Mouse (Mus musculus): ENCODE measurements around the gene Zkscan5. TPM values are rescaled to one million over a fixed set of nuclear protein-coding genes. Genes with fewer than 3 reads are reported as not detected.
"Not testable (repeated sequence)": the region's sequence is repeated elsewhere in the genome, so short reads cannot be mapped to it uniquely, and the experiment has no call there.

Gene Zkscan5
- polyA plus RNA-seq, 2 experiments: 2.1 to 2.9 TPM

DNA sequence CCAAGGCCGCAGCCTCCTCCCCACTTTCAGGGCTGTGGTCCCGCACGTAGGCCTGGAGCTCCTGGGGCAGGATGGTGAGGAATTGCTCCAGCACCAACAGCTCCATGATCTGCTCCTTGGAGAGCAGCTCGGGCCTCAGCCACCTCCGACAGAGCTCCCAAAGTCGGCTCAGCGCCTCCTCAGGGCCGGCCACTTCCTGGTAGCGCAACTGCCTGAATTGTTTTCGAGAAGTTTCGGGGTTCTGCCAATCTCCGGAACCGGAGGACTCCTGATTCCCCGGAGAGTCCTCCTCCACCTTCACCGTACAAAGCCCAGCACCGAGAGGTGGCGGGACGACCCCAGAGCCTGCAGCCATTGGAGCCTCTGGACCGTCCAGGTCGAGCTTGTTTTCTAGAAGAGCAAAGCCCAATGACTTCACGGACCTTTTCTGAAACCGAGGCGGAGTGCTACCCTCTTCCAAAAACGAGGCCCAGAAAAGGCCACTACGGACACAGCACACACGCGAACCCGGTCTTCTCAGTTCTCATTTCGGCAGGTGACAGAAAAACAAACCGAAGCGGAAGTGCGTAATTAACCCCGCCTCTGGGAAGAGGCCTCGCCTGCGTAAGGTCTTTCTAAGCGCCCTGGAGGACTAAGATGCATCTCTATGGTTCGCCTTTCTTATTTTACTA is 2.9 kb upstream of the Zkscan5 start, which contains the start of gene Zkscan14:
TSS of gene Zkscan14 (minus strand) at position 548 of the 671 bp plus-strand sequence.
- DNase-seq (ENCODE audit: low read depth in 3 of 3, low spot score in 3 of 3): peak; percentile 85 to 86 (median 85)
- Histone ChIP-seq H3K4me3 (ENCODE audit: insufficient read depth in 1 of 2, low read depth in 2 of 2, low read length in 2 of 2) (peak within 1 kb of the TSS; percentile 94 to 98), H3K27ac (peak within 1 kb of the TSS; percentile 75), H3K4me2 (ENCODE audit: low read depth) (peak within 1 kb of the TSS; percentile 93), H3K9me3 (ENCODE audit: control insufficient read depth, low read length) (no peaks in the 10 kb centered on the region), H3K27me3 (ENCODE audit: control insufficient read depth, insufficient read depth, low read length) (no peaks in the 10 kb centered on the region), H3K36me3 (replicated peaks; ENCODE audit: control insufficient read depth, insufficient read depth, low read depth) (no peaks in the 10 kb centered on the region), H3K9ac (replicated peaks) (peak within 1 kb of the TSS; percentile 96), H3K4me1 (replicated peaks; ENCODE audit: control insufficient read depth in 2 of 2, insufficient read depth in 2 of 2, low read length in 1 of 2) (peaks cover 11 to 18% of the 10 kb centered on the region in 2 experiments)
- 1% methylated on average over 37 of the region's 37 CpGs for WGBS (ENCODE audit: insufficient replicate concordance)
- ATAC-seq (ENCODE audit: insufficient read depth): peak; percentile 22
- TF ChIP-seq EP300 (IDR thresholded peaks at IDR 0.05; ENCODE audit: low read depth) (no peak), CTCF (IDR thresholded peaks at IDR 0.05; ENCODE audit: low read depth) (no peak)

DNA sequence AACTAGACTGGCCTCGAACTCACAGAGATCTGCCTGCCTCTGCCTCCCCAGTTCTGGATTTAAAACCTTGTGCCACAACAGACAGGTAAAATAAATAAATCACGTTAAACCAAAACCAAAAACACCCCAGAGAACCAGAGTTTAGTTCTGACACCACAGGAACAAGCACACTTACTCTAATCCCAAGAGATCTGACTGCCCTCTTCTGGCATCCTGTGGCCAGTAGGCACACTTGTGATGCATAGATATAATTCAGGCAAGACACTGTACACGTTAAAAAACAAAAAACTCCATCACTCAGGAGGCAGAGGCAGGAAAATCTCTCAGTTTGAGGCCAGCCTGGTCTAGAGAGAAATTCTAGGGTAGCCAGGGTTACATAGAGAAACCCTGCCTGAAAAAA is 1.9 kb upstream of the Zkscan5 start:
- H3K36me3 ChIP-seq (replicated peaks; ENCODE audit: control insufficient read depth, insufficient read depth, low read depth): no peaks in the 10 kb centered on the region
- ATAC-seq (ENCODE audit: insufficient read depth): no peak
- no peaks in the 10 kb centered on the region for H3K27me3 ChIP-seq (ENCODE audit: control insufficient read depth, insufficient read depth, low read length)
- H3K4me2 ChIP-seq (ENCODE audit: low read depth): 0 out of 2 replicates have a peak overlapping the region, but pooled peaks have one; percentile 93
- 39% methylated on average over 3 of the region's 3 CpGs for WGBS (ENCODE audit: insufficient replicate concordance)
- H3K27ac ChIP-seq: peak overlapping the region; percentile 16; the same call in 1 of the 2 replicates
- H3K9ac ChIP-seq (replicated peaks): no peak overlapping the region
- TF ChIP-seq EP300 (IDR thresholded peaks at IDR 0.05; ENCODE audit: low read depth): no peak
- no peak for TF ChIP-seq CTCF (IDR thresholded peaks at IDR 0.05; ENCODE audit: low read depth)
- no peak for DNase-seq (ENCODE audit: low read depth in 3 of 3, low spot score in 3 of 3)
- no peaks in the 10 kb centered on the region for H3K9me3 ChIP-seq (ENCODE audit: control insufficient read depth, low read length)
- no peak overlapping the region for H3K4me3 ChIP-seq (ENCODE audit: insufficient read depth in 1 of 2, low read depth in 2 of 2, low read length in 2 of 2)
- H3K4me1 ChIP-seq (replicated peaks; ENCODE audit: control insufficient read depth in 2 of 2, insufficient read depth in 2 of 2, low read length in 1 of 2): peaks cover 11 to 18% of the 10 kb centered on the region in 2 experiments

GRCm38 (mm10) chr5:145205041-145205440 is 679 bp downstream of the Zkscan5 start:
- Histone ChIP-seq H3K9ac (replicated peaks) (peak overlapping the region; percentile 79), H3K4me3 (ENCODE audit: insufficient read depth in 1 of 2, low read depth in 2 of 2, low read length in 2 of 2) (peak overlapping the region; percentile 60 to 81), H3K4me2 (ENCODE audit: low read depth) (peak overlapping the region; percentile 93), H3K4me1 (replicated peaks; ENCODE audit: control insufficient read depth in 2 of 2, insufficient read depth in 2 of 2, low read length in 1 of 2) (peaks cover 13 to 18% of the 10 kb centered on the region in 2 experiments), H3K36me3 (replicated peaks; ENCODE audit: control insufficient read depth, insufficient read depth, low read depth) (no peaks in the 10 kb centered on the region), H3K27me3 (ENCODE audit: control insufficient read depth, insufficient read depth, low read length) (no peaks in the 10 kb centered on the region), H3K9me3 (ENCODE audit: control insufficient read depth, low read length) (no peaks in the 10 kb centered on the region), H3K27ac (peak overlapping the region; percentile 3; the same call in 1 of the 2 replicates)
- no peak for DNase-seq (ENCODE audit: low read depth in 3 of 3, low spot score in 3 of 3)
- no peak for ATAC-seq (ENCODE audit: insufficient read depth)
- TF ChIP-seq EP300 (IDR thresholded peaks at IDR 0.05; ENCODE audit: low read depth): no peak
- TF ChIP-seq CTCF (IDR thresholded peaks at IDR 0.05; ENCODE audit: low read depth): no peak
- WGBS (ENCODE audit: insufficient replicate concordance): 13% methylated on average over 9 of the region's 9 CpGs

GRCm38 (mm10) chr5:145207385-145207784 is 3.0 kb downstream of the Zkscan5 start:
- no peaks in the 10 kb centered on the region; the same call in none of the 2 replicates for H3K36me3 ChIP-seq (replicated peaks; ENCODE audit: control insufficient read depth, insufficient read depth, low read depth)
- TF ChIP-seq CTCF (IDR thresholded peaks at IDR 0.05; ENCODE audit: low read depth) (no peak), EP300 (IDR thresholded peaks at IDR 0.05; ENCODE audit: low read depth) (no peak)
- H3K27me3 ChIP-seq (ENCODE audit: control insufficient read depth, insufficient read depth, low read length): no peaks in the 10 kb centered on the region
- ATAC-seq (ENCODE audit: insufficient read depth) (no peak), DNase-seq (ENCODE audit: low read depth in 3 of 3, low spot score in 3 of 3) (no peak)
- peaks cover 9 to 11% of the 10 kb centered on the region in 2 experiments for H3K4me1 ChIP-seq (replicated peaks; ENCODE audit: control insufficient read depth in 2 of 2, insufficient read depth in 2 of 2, low read length in 1 of 2)
- no peak overlapping the region for H3K9ac ChIP-seq (replicated peaks)
- WGBS (ENCODE audit: insufficient replicate concordance): 81% methylated on average over 6 of the region's 6 CpGs
- no peak overlapping the region for H3K4me2 ChIP-seq (ENCODE audit: low read depth)
- no peaks in the 10 kb centered on the region for H3K9me3 ChIP-seq (ENCODE audit: control insufficient read depth, low read length)
- H3K27ac ChIP-seq: no peak overlapping the region
- H3K4me3 ChIP-seq (ENCODE audit: insufficient read depth in 1 of 2, low read depth in 2 of 2, low read length in 2 of 2): no peak overlapping the region

GRCm38 (mm10) chr5:145207954-145208353 is 3.6 kb downstream of the Zkscan5 start:
- Histone ChIP-seq H3K4me3 (ENCODE audit: insufficient read depth in 1 of 2, low read depth in 2 of 2, low read length in 2 of 2) (no peak overlapping the region), H3K27ac (no peak overlapping the region), H3K27me3 (ENCODE audit: control insufficient read depth, insufficient read depth, low read length) (no peaks in the 10 kb centered on the region), H3K36me3 (replicated peaks; ENCODE audit: control insufficient read depth, insufficient read depth, low read depth) (no peaks in the 10 kb centered on the region; the same call in none of the 2 replicates), H3K4me1 (replicated peaks; ENCODE audit: control insufficient read depth in 2 of 2, insufficient read depth in 2 of 2, low read length in 1 of 2) (peaks cover 9% of the 10 kb centered on the region in 2 experiments), H3K9ac (replicated peaks) (no peak overlapping the region), H3K9me3 (ENCODE audit: control insufficient read depth, low read length) (no peaks in the 10 kb centered on the region), H3K4me2 (ENCODE audit: low read depth) (no peak overlapping the region)
- no peak for TF ChIP-seq EP300 (IDR thresholded peaks at IDR 0.05; ENCODE audit: low read depth)
- no peak for TF ChIP-seq CTCF (IDR thresholded peaks at IDR 0.05; ENCODE audit: low read depth)
- no peak for DNase-seq (ENCODE audit: low read depth in 3 of 3, low spot score in 3 of 3)
- ATAC-seq (ENCODE audit: insufficient read depth): no peak
- WGBS (ENCODE audit: insufficient replicate concordance): 71% methylated on average over 6 of the region's 6 CpGs

GRCm38 (mm10) chr5:145208391-145208790 is 4.0 kb downstream of the Zkscan5 start:
- H3K36me3 ChIP-seq (replicated peaks; ENCODE audit: control insufficient read depth, insufficient read depth, low read depth); H3K27ac ChIP-seq; H3K27me3 ChIP-seq (ENCODE audit: control insufficient read depth, insufficient read depth, low read length); H3K4me2 ChIP-seq (ENCODE audit: low read depth); DNase-seq (ENCODE audit: low read depth in 3 of 3, low spot score in 3 of 3); ATAC-seq (ENCODE audit: insufficient read depth); H3K4me1 ChIP-seq (replicated peaks; ENCODE audit: control insufficient read depth in 2 of 2, insufficient read depth in 2 of 2, low read length in 1 of 2); H3K4me3 ChIP-seq (ENCODE audit: insufficient read depth in 1 of 2, low read depth in 2 of 2, low read length in 2 of 2); H3K9me3 ChIP-seq (ENCODE audit: control insufficient read depth, low read length); H3K9ac ChIP-seq (replicated peaks): not testable (repeated sequence)
- WGBS (ENCODE audit: insufficient replicate concordance): 58% methylated on average over 11 of the region's 11 CpGs
